Mouse (Mus musculus) T-cell, adult 66 days (primary cell): ENCODE results near the gene Dnah9. TPM values are rescaled to one million over a fixed set of nuclear protein-coding genes. Genes with fewer than 3 reads are reported as not detected.

Source experiments
- total RNA-seq, 2 experiments: library from RNA; stranded (reverse); gene quantifications; 3 replicates in 1 of 2; 4 replicates in 1 of 2; pipeline ENCODE4 v1.2.4; 2023

The Dnah9 gene
- total RNA-seq, result not detected

GRCm38 (mm10) chr11:66167801-66168651 is at the start of gene Dnah9:
Dnah9 (minus strand) TSS chr11:66168551.

DNA sequence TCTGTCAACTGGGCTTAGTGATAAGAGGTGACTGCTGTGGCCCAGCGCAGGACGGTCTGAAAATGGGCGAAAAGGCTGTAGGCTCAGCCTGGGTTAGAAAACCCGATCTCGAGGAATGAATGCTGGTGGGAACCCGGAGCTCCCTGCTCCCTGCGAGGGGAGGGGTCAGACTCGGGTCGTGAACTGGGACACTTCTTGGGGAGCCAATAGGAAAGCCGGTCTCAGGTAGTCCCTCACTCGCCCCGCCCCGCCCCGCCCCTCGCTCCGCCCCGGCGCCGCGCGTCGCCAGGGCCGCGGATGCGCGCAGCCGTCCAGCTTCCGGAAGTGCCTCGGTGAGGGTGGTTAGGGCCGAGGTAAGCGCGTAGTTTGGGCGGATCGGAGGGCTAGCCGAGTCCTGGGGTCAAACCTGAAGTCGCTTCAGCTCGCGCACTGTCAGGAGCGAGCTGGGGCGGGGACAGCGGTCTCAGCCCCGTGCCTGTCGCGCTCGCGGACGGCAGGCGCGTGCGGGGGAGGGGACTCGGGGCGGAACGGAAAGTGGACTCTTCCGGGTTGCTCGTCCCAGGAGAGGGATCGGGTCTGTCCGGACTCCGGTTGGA is 361.3 kb downstream of the Dnah9 start, which contains the start of gene Zkscan6:
Gene Zkscan6 (plus strand): TSS at position 267 of the 596 bp plus-strand sequence.

GRCm38 (mm10) chr11:65788154-65788553 is 380.2 kb downstream of the Dnah9 start, which contains the start of gene Map2k4:
Map2k4 (minus strand) TSS chr11:65788297.

